Mouse (Mus musculus) embryonic facial prominence, embryonic 13.5 days (tissue): ENCODE results near the gene Hspd1. TPM values are rescaled to one million over a fixed set of nuclear protein-coding genes. Genes with fewer than 3 reads are reported as not detected.

ENCODE experiments used
- ATAC-seq: fragments of 200-750 bp; cut with Nextera tagmentation; 2 replicates; pipeline ENCODE4 v1.8.0; 2017; ENCODE audit warnings: low read depth; ENCODE audit not compliant: insufficient number of reproducible peaks, insufficient read depth, low FRiP score, low TSS enrichment
- H3K27ac ChIP-seq: fragments of 300-500 bp; sonication (generic); 2 replicates; pipeline ENCODE4 v1.5.1; 2015; ENCODE audit warnings: moderate library complexity, mild to moderate bottlenecking, inconsistent platforms
- H3K27me3 ChIP-seq: fragments of 300-500 bp; sonication (generic); 2 replicates; pipeline ENCODE4 v1.6.1; 2015; ENCODE audit warnings: mild to moderate bottlenecking, inconsistent platforms
- H3K36me3 ChIP-seq: fragments of 300-500 bp; sonication (generic); 2 replicates; pipeline ENCODE4 v1.6.1; 2015; ENCODE audit warnings: mild to moderate bottlenecking, inconsistent platforms
- H3K4me1 ChIP-seq: fragments of 300-500 bp; sonication (generic); 2 replicates; pipeline ENCODE4 v1.6.1; 2015; ENCODE audit warnings: inconsistent platforms
- H3K4me2 ChIP-seq: fragments of 300-500 bp; sonication (generic); 2 replicates; pipeline ENCODE4 v1.6.1; 2015; ENCODE audit warnings: moderate library complexity, mild to moderate bottlenecking, inconsistent platforms
- H3K4me3 ChIP-seq: fragments of 300-500 bp; sonication (generic); 2 replicates; pipeline ENCODE4 v1.5.1; 2015; ENCODE audit warnings: mild to moderate bottlenecking, inconsistent platforms
- H3K9ac ChIP-seq: fragments of 300-500 bp; sonication (generic); 2 replicates; pipeline ENCODE4 v1.6.1; 2015; ENCODE audit warnings: mild to moderate bottlenecking, inconsistent platforms
- H3K9me3 ChIP-seq: fragments of 300-500 bp; sonication (generic); 2 replicates; pipeline ENCODE4 v1.6.1; 2016; ENCODE audit warnings: inconsistent platforms
- WGBS: fragments of 180-500 bp; shearing (Covaris S2); methylation state at CpG from one replicate; pipeline ENCODE4 v1.1.7; 2015; ENCODE audit warnings: mixed read lengths; 5-methylcytosine and 5-hydroxymethylcytosine counted together
- polyA plus RNA-seq: library from polyadenylated mRNA; unstranded; fragments of >200 nt; fragmentation: Nextera tagmentation; extraction: Ambion mirVana; gene quantifications from 2 replicates; pipeline ENCODE4 v1.2.1, GENCODE M21; 2015

Hspd1 gene
- polyA plus RNA-seq, 1 experiment from 2014 or later = 337 TPM

GRCm38 (mm10) chr1:55055322-55056115, 32.5 kb downstream of the Hspd1 start:
- ATAC-seq = no peak

GRCm38 (mm10) chr1:55053596-55053995, 34.4 kb downstream of the Hspd1 start:
- Histone ChIP-seq H3K4me1 (peaks cover 13% of the 10 kb centered on the region), H3K27ac (no peak overlapping the region), H3K27me3 (no peaks in the 10 kb centered on the region; the same call in 1 of the 2 replicates), H3K36me3 (peaks cover 9% of the 10 kb centered on the region; the same call in 1 of the 2 replicates), H3K4me2 (peak overlapping the region; percentile 72), H3K9me3 (peaks cover 7% of the 10 kb centered on the region; the same call in 1 of the 2 replicates), H3K9ac (peak overlapping the region; percentile 82; the same call in 1 of the 2 replicates), H3K4me3 (peak overlapping the region; percentile 79)
- no peak for ATAC-seq
- WGBS = 73% methylated on average over 4 of the region's 4 CpGs

More at GRCm38 (mm10) chr1:55055322-55056115, 32.5 kb downstream of the Hspd1 start:
- Histone ChIP-seq H3K9me3 (peaks cover 7% of the 10 kb centered on the region; the same call in 1 of the 2 replicates), H3K4me1 (peaks cover 13% of the 10 kb centered on the region), H3K4me3 (no peak overlapping the region), H3K4me2 (no peak overlapping the region), H3K27me3 (no peaks in the 10 kb centered on the region; the same call in 1 of the 2 replicates), H3K27ac (no peak overlapping the region), H3K36me3 (peaks cover 9% of the 10 kb centered on the region; the same call in 1 of the 2 replicates), H3K9ac (no peak overlapping the region)
- WGBS = 82% methylated on average over 5 of the region's 5 CpGs

- under 1% methylated on average over 42 of the region's 42 CpGs for WGBS
- peaks cover 9% of the 10 kb centered on the region; the same call in 1 of the 2 replicates for H3K36me3 ChIP-seq
- H3K27ac ChIP-seq = peak overlapping the region; percentile 39; the same call in 1 of the 2 replicates
Observed at GRCm38 (mm10) chr1:55053005-55053404, 35.0 kb downstream of the Hspd1 start.

GRCm38 (mm10) chr1:55052355-55052953, 35.6 kb downstream of the Hspd1 start, which contains the start of gene Coq10b:
TSS of gene Coq10b (plus strand) at chr1:55052770.
- Histone ChIP-seq H3K9me3 (peaks cover 5% of the 10 kb centered on the region; the same call in 1 of the 2 replicates), H3K4me2 (peak within 1 kb of the TSS; percentile 77), H3K27ac (peak within 1 kb of the TSS; percentile 73), H3K27me3 (no peaks in the 10 kb centered on the region; the same call in 1 of the 2 replicates), H3K9ac (peak within 1 kb of the TSS; percentile 82), H3K36me3 (peaks cover 9% of the 10 kb centered on the region; the same call in 1 of the 2 replicates), H3K4me1 (peaks cover 13% of the 10 kb centered on the region), H3K4me3 (peak within 1 kb of the TSS; percentile 79)
- under 1% methylated on average over 46 of the region's 46 CpGs for WGBS
- peak; percentile 100 for ATAC-seq

More at GRCm38 (mm10) chr1:55053005-55053404, 35.0 kb downstream of the Hspd1 start:
- H3K9ac ChIP-seq = peak overlapping the region; percentile 82
- peak overlapping the region; percentile 72 for H3K4me2 ChIP-seq
- peaks cover 13% of the 10 kb centered on the region for H3K4me1 ChIP-seq
- peak overlapping the region; percentile 79 for H3K4me3 ChIP-seq
- ATAC-seq = peak; percentile 38; the same call in 1 of the 2 replicates
- H3K9me3 ChIP-seq = peaks cover 7% of the 10 kb centered on the region; the same call in 1 of the 2 replicates
- H3K27me3 ChIP-seq = no peaks in the 10 kb centered on the region; the same call in 1 of the 2 replicates

- no peaks in the 10 kb centered on the region for H3K9me3 ChIP-seq
- peak overlapping the region; percentile 77 for H3K4me2 ChIP-seq
- 0 out of 2 replicates have a peak, but pooled peaks cover 5% of the 10 kb centered on the region for H3K36me3 ChIP-seq
- no peaks in the 10 kb centered on the region; the same call in 1 of the 2 replicates for H3K27me3 ChIP-seq
- H3K4me1 ChIP-seq = peaks cover 13% of the 10 kb centered on the region
- H3K4me3 ChIP-seq = peak overlapping the region; percentile 79
- no peak overlapping the region for H3K9ac ChIP-seq
- no peak for ATAC-seq
- 71% methylated on average over 3 of the region's 3 CpGs for WGBS
- no peak overlapping the region for H3K27ac ChIP-seq
Observed at GRCm38 (mm10) chr1:55051671-55052070, 36.4 kb downstream of the Hspd1 start.

- Histone ChIP-seq H3K36me3 (no peaks in the 10 kb centered on the region), H3K4me1 (peaks cover 13% of the 10 kb centered on the region), H3K4me3 (no peak overlapping the region), H3K27me3 (no peaks in the 10 kb centered on the region; the same call in 1 of the 2 replicates), H3K27ac (no peak overlapping the region), H3K9ac (no peak overlapping the region), H3K4me2 (no peak overlapping the region), H3K9me3 (no peaks in the 10 kb centered on the region)
- no peak for ATAC-seq
- WGBS = 61% methylated on average over 4 of the region's 4 CpGs
Observed at GRCm38 (mm10) chr1:55048841-55049587, 39.0 kb downstream of the Hspd1 start.

DNA sequence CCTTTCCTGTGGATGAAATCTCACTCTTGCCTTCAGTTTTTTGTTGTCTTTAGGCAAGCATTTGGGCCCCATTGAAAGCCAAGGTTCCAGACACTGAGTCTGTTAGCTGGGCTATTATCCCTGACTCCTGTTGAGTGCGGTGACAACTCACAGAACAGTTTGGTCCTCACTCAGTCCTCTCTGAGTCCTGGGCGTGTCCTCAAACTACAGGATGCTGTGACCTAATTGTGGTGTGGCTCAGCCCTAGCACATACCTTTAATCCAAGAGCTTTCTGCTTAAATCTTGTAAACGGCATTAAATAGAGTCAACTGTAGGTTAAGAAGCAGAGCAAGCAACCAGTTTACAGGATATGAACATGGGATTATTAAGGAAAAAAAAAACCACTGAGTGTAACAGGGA, 44.9 kb downstream of the Hspd1 start:
- no peaks in the 10 kb centered on the region for H3K27me3 ChIP-seq
- H3K36me3 ChIP-seq = no peaks in the 10 kb centered on the region
- H3K4me2 ChIP-seq = no peak overlapping the region
- no peak overlapping the region for H3K4me3 ChIP-seq
- H3K9me3 ChIP-seq = peaks cover 3% of the 10 kb centered on the region; the same call in 1 of the 2 replicates
- H3K27ac ChIP-seq = no peak overlapping the region
- 85% methylated on average over 3 of the region's 3 CpGs for WGBS
- ATAC-seq = no peak
- no peak overlapping the region for H3K9ac ChIP-seq
- H3K4me1 ChIP-seq = no peaks in the 10 kb centered on the region

- H3K27ac ChIP-seq = no peak overlapping the region
- ATAC-seq = no peak
- WGBS = 50% methylated on average over 1 of the region's 1 CpGs
- H3K27me3 ChIP-seq = no peaks in the 10 kb centered on the region
- no peaks in the 10 kb centered on the region for H3K36me3 ChIP-seq
- no peak overlapping the region for H3K4me3 ChIP-seq
- no peak overlapping the region for H3K9ac ChIP-seq
- H3K4me1 ChIP-seq = no peaks in the 10 kb centered on the region
- peaks cover 3% of the 10 kb centered on the region; the same call in 1 of the 2 replicates for H3K9me3 ChIP-seq
- H3K4me2 ChIP-seq = no peak overlapping the region
Observed at GRCm38 (mm10) chr1:55042246-55042645, 45.8 kb downstream of the Hspd1 start.

DNA sequence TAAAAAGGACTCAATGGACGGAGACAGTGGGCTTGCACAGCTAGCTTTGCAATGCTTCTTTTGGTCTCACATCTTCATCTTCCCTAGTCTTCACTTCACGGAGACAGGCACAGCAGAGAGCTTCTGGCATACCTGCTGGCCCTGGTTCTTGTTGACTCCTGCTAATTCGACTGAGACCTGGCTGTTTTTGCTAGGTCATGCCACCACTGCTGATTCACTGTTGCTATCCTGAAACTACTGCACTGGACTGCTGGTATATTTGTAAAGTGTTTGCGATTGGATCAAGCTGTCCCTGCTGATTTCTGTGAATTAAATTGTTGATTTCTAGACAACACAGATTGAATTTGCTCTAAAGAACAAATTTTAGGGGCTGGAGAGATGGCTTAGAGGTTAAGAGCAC, 46.4 kb downstream of the Hspd1 start:
- ATAC-seq = no peak
- H3K27me3 ChIP-seq = no peaks in the 10 kb centered on the region
- 90% methylated on average over 4 of the region's 4 CpGs for WGBS

GRCm38 (mm10) chr1:55039944-55040343, 48.1 kb downstream of the Hspd1 start:
- 80% methylated on average over 1 of the region's 1 CpGs for WGBS

More for the DNA sequence above, 46.4 kb downstream of the Hspd1 start:
- no peak overlapping the region for H3K4me2 ChIP-seq
- no peak overlapping the region for H3K4me3 ChIP-seq
- H3K9ac ChIP-seq = no peak overlapping the region
- no peaks in the 10 kb centered on the region for H3K4me1 ChIP-seq
- H3K27ac ChIP-seq = no peak overlapping the region
- peaks cover 3% of the 10 kb centered on the region; the same call in 1 of the 2 replicates for H3K9me3 ChIP-seq
- no peaks in the 10 kb centered on the region for H3K36me3 ChIP-seq

More at GRCm38 (mm10) chr1:55039944-55040343, 48.1 kb downstream of the Hspd1 start:
- no peak overlapping the region for H3K4me3 ChIP-seq
- H3K36me3 ChIP-seq = no peaks in the 10 kb centered on the region
- H3K9me3 ChIP-seq = peaks cover 3% of the 10 kb centered on the region; the same call in 1 of the 2 replicates
- H3K4me1 ChIP-seq = no peaks in the 10 kb centered on the region
- H3K9ac ChIP-seq = no peak overlapping the region
- no peak overlapping the region for H3K4me2 ChIP-seq
- H3K27ac ChIP-seq = no peak overlapping the region
- no peaks in the 10 kb centered on the region for H3K27me3 ChIP-seq
- no peak for ATAC-seq
